Mouse (Mus musculus): Measurements from ENCODE around the gene Defb47. TPM values are rescaled to one million over a fixed set of nuclear protein-coding genes. Genes with fewer than 3 reads are reported as not detected.

Defb47 gene
- total and polyA plus RNA-seq, 3 experiments = not detected

GRCm38 (mm10) chr14:62963632-62964031, 34.2 kb upstream of the Defb47 start:
- TF ChIP-seq CHD2 (IDR thresholded peaks at IDR 0.05; ENCODE audit: low read length) (no peak), USF1 (IDR thresholded peaks at IDR 0.05; ENCODE audit: low read depth, low read length) (peak; percentile 26; the same call in 1 of the 2 replicates)

GRCm38 (mm10) chr14:62965342-62965741, 32.5 kb upstream of the Defb47 start:
- H3K79me2 ChIP-seq (ENCODE audit: control insufficient read depth, insufficient read depth, low read length, poor library complexity) = no peaks in the 10 kb centered on the region
- no peak overlapping the region for H3K9ac ChIP-seq (ENCODE audit: control insufficient read depth, low read depth, low read length, poor library complexity, severe bottlenecking)
- H3K36me3 ChIP-seq (ENCODE audit: control insufficient read depth in 1 of 2, insufficient read depth in 2 of 2, low read length in 2 of 2) = no peaks in the 10 kb centered on the region
- no peak overlapping the region for H3K27ac ChIP-seq (ENCODE audit: control insufficient read depth, low read depth, low read length)
- DNase-seq (ENCODE audit: low read depth, low spot score) = no peak
- H3K9me3 ChIP-seq (replicated peaks; ENCODE audit: insufficient read depth, low read length) = no peaks in the 10 kb centered on the region
- TF ChIP-seq RCOR1 (IDR thresholded peaks at IDR 0.05; ENCODE audit: low read depth, low read length) (no peak), SMC3 (IDR thresholded peaks at IDR 0.05; ENCODE audit: low read depth, low read length) (no peak), CTCF (IDR thresholded peaks at IDR 0.05 in 2 of 3, conservative IDR thresholded peaks at IDR 0.05 in 1 of 3; ENCODE audit: control insufficient read depth in 1 of 3, insufficient read depth in 1 of 3, low read depth in 2 of 3, low read length in 3 of 3, poor library complexity in 1 of 3, severe bottlenecking in 1 of 3) (0 out of 6 replicates have a peak, but pooled peaks of 1 of the 3 experiments have one; percentile 1), TAL1 (IDR thresholded peaks at IDR 0.05; ENCODE audit: low read length) (no peak), ELF1 (IDR thresholded peaks at IDR 0.05; ENCODE audit: low read depth, low read length) (no peak), TCF12 (IDR thresholded peaks at IDR 0.05; ENCODE audit: low read depth, low read length) (no peak), BHLHE40 (IDR thresholded peaks at IDR 0.05; ENCODE audit: borderline replicate concordance, low read depth, low read length) (no peak), ZC3H11A (IDR thresholded peaks at IDR 0.05; ENCODE audit: low read depth, low read length) (no peak)
- no peak overlapping the region for H3K4me3 ChIP-seq (ENCODE audit: control insufficient read depth in 1 of 2, insufficient read depth in 1 of 2, low read depth in 2 of 2, low read length in 2 of 2)
- H3K4me1 ChIP-seq (ENCODE audit: control insufficient read depth in 1 of 2, insufficient read depth in 2 of 2, low read length in 2 of 2) = no peaks in the 10 kb centered on the region
- H3K27me3 ChIP-seq (ENCODE audit: control insufficient read depth in 1 of 2, insufficient read depth in 2 of 2, low read length in 2 of 2) = no peaks in the 10 kb centered on the region; a peak in 1 of 4 replicates

More at GRCm38 (mm10) chr14:62963632-62964031, 34.2 kb upstream of the Defb47 start:
- DNase-seq (ENCODE audit: low read depth, low spot score) = no peak
- Histone ChIP-seq H3K9ac (ENCODE audit: control insufficient read depth, low read depth, low read length, poor library complexity, severe bottlenecking) (no peak overlapping the region), H3K4me1 (ENCODE audit: control insufficient read depth in 1 of 2, insufficient read depth in 2 of 2, low read length in 2 of 2) (no peaks in the 10 kb centered on the region), H3K9me3 (replicated peaks; ENCODE audit: insufficient read depth, low read length) (no peaks in the 10 kb centered on the region), H3K79me2 (ENCODE audit: control insufficient read depth, insufficient read depth, low read length, poor library complexity) (no peaks in the 10 kb centered on the region), H3K4me3 (ENCODE audit: control insufficient read depth in 1 of 2, insufficient read depth in 1 of 2, low read depth in 2 of 2, low read length in 2 of 2) (no peak overlapping the region), H3K27ac (ENCODE audit: control insufficient read depth, low read depth, low read length) (no peak overlapping the region), H3K27me3 (ENCODE audit: control insufficient read depth in 1 of 2, insufficient read depth in 2 of 2, low read length in 2 of 2) (no peaks in the 10 kb centered on the region; a peak in 1 of 4 replicates), H3K36me3 (ENCODE audit: control insufficient read depth in 1 of 2, insufficient read depth in 2 of 2, low read length in 2 of 2) (no peaks in the 10 kb centered on the region)

- TF ChIP-seq MAX (IDR thresholded peaks at IDR 0.05; ENCODE audit: low read length) = no peak
- no peak for TF ChIP-seq USF1 (IDR thresholded peaks at IDR 0.05; ENCODE audit: low read depth, low read length)
- TF ChIP-seq MYB (IDR thresholded peaks at IDR 0.05; ENCODE audit: low read depth, low read length) = no peak
- no peak for TF ChIP-seq HCFC1 (IDR thresholded peaks at IDR 0.05; ENCODE audit: low read depth, low read length)
- TF ChIP-seq NELFE (IDR thresholded peaks at IDR 0.05; ENCODE audit: low read depth, low read length) = no peak
- TF ChIP-seq POLR2A (IDR thresholded peaks at IDR 0.05; ENCODE audit: control insufficient read depth in 1 of 2, insufficient read depth in 1 of 2, low read depth in 1 of 2, low read length in 2 of 2, poor library complexity in 1 of 2) = no peak
- no peak for TF ChIP-seq MAZ (IDR thresholded peaks at IDR 0.05; ENCODE audit: low read depth, low read length)
- TF ChIP-seq POLR2AphosphoS2 (IDR thresholded peaks at IDR 0.05; ENCODE audit: low read length) = no peak
- no peak for TF ChIP-seq ZNF384 (IDR thresholded peaks at IDR 0.05; ENCODE audit: low read depth, low read length)
- TF ChIP-seq UBTF (IDR thresholded peaks at IDR 0.05; ENCODE audit: borderline replicate concordance, insufficient read depth, low read depth, low read length) = no peak
- no peak for TF ChIP-seq TBP (IDR thresholded peaks at IDR 0.05; ENCODE audit: low read depth, low read length)
- TF ChIP-seq ZC3H11A (IDR thresholded peaks at IDR 0.05; ENCODE audit: low read depth, low read length) = no peak
- no peak for TF ChIP-seq SMC3 (IDR thresholded peaks at IDR 0.05; ENCODE audit: low read depth, low read length)
- TF ChIP-seq CHD1 (IDR thresholded peaks at IDR 0.05; ENCODE audit: low read depth, low read length) = no peak
- no peak for TF ChIP-seq GABPA (IDR thresholded peaks at IDR 0.05; ENCODE audit: low read depth, low read length)
- TF ChIP-seq EP300 (IDR thresholded peaks at IDR 0.05; ENCODE audit: low read depth in 1 of 2, low read length in 2 of 2) = no peak
- TF ChIP-seq MYC (IDR thresholded peaks at IDR 0.05; ENCODE audit: low read depth, low read length) = no peak
- Histone ChIP-seq H3K4me1 (ENCODE audit: control insufficient read depth in 1 of 2, insufficient read depth in 2 of 2, low read length in 2 of 2) (no peaks in the 10 kb centered on the region), H3K36me3 (ENCODE audit: control insufficient read depth in 1 of 2, insufficient read depth in 2 of 2, low read length in 2 of 2) (no peaks in the 10 kb centered on the region), H3K79me2 (ENCODE audit: control insufficient read depth, insufficient read depth, low read length, poor library complexity) (no peaks in the 10 kb centered on the region), H3K9ac (ENCODE audit: control insufficient read depth, low read depth, low read length, poor library complexity, severe bottlenecking) (no peak overlapping the region), H3K4me3 (ENCODE audit: control insufficient read depth in 1 of 2, insufficient read depth in 1 of 2, low read depth in 2 of 2, low read length in 2 of 2) (no peak overlapping the region), H3K27ac (ENCODE audit: control insufficient read depth, low read depth, low read length) (no peak overlapping the region), H3K27me3 (ENCODE audit: control insufficient read depth in 1 of 2, insufficient read depth in 2 of 2, low read length in 2 of 2) (no peaks in the 10 kb centered on the region; a peak in 1 of 4 replicates), H3K9me3 (replicated peaks; ENCODE audit: insufficient read depth, low read length) (no peaks in the 10 kb centered on the region)
- DNase-seq (ENCODE audit: low read depth, low spot score) = no peak
Measured at GRCm38 (mm10) chr14:62965811-62966520, 31.9 kb upstream of the Defb47 start.
